Mouse (Mus musculus) C2C12 (cell line): ENCODE data around the gene Cyp27a1. TPM values are rescaled to one million over a fixed set of nuclear protein-coding genes. Genes with fewer than 3 reads are reported as not detected.

Experiments
- polyA plus RNA-seq: library from polyadenylated mRNA; unstranded; fragments of >200 nt; fragmentation: generic; extraction: Trizol; gene quantifications from one replicate; pipeline ENCODE4 v1.2.1, GENCODE M21; 2012; ENCODE audit warnings: missing spikeins

The Cyp27a1 gene
- polyA plus RNA-seq, 1 experiment, result 0.05 TPM

Other genes starting within 250 kb of the Cyp27a1 start
- 52.4 TPM for gene Cnot9, start 207.5 kb upstream of the Cyp27a1 start, polyA plus RNA-seq
- 0.33 TPM for gene Plcd4, start 170.7 kb upstream of the Cyp27a1 start, polyA plus RNA-seq
- gene Usp37, start 169.3 kb upstream of the Cyp27a1 start, polyA plus RNA-seq, result 4.9 TPM
- gene Zfp142, start 125.3 kb upstream of the Cyp27a1 start, polyA plus RNA-seq, result 8.6 TPM
- 19.9 TPM for gene Bcs1l, start 125.3 kb upstream of the Cyp27a1 start, polyA plus RNA-seq
- 28.3 TPM for gene Rnf25, start 112.2 kb upstream of the Cyp27a1 start, polyA plus RNA-seq
- gene Stk36, start 112.1 kb upstream of the Cyp27a1 start, polyA plus RNA-seq, result 2.7 TPM
- 7.6 TPM for gene Ttll4, start 51.8 kb upstream of the Cyp27a1 start, polyA plus RNA-seq
- 0.66 TPM for gene Prkag3, start 35.6 kb downstream of the Cyp27a1 start, polyA plus RNA-seq
- gene Wnt6, start 58.3 kb downstream of the Cyp27a1 start, polyA plus RNA-seq, result 3.0 TPM
- 12.9 TPM for gene Wnt10a, start 77.9 kb downstream of the Cyp27a1 start, polyA plus RNA-seq
- 0.04 TPM for gene Cdk5r2, start 141.4 kb downstream of the Cyp27a1 start, polyA plus RNA-seq
- not detected for gene Fev, start 171.8 kb downstream of the Cyp27a1 start, polyA plus RNA-seq
- not detected for gene Cryba2, start 179.6 kb downstream of the Cyp27a1 start, polyA plus RNA-seq
- not detected for gene Cfap65, start 222.0 kb downstream of the Cyp27a1 start, polyA plus RNA-seq
- gene Ihh, start 238.1 kb downstream of the Cyp27a1 start, polyA plus RNA-seq, result 0.07 TPM